Mouse (Mus musculus) lung, postnatal 25 days (tissue): ENCODE measurements at regions not wholly inside any gene's neighbourhood (a gene's known extent, or its start where the extent isn't known, plus 50 kb on each side); places are given as distances from the start of the nearest gene placed in this dataset.

Source experiments
- DNase-seq: peaks from one replicate; pipeline ENCODE4 v3.0.0; 2022; ENCODE audit warnings: low spot score

DNA sequence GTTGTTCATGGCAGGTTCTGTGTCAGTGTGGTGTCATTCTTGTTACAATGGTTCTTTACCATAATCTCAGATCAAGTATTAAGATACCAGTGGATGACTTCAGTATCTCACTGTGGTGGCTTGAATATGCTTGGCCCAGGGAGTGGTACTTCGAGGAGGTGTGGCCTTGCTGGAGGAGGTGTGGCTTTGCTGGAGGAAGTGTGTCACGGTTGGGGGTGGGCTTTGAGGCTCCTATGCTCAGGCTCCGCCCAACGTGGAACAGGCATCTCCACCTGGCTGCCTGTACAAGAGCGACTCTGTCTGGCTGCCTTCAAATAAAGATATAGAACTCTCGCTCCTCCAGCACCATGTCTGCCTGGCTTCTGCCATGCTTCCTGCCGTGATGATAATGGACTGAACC, 63.6 kb downstream of the Cd2 start:
- DNase-seq = no peak

DNA sequence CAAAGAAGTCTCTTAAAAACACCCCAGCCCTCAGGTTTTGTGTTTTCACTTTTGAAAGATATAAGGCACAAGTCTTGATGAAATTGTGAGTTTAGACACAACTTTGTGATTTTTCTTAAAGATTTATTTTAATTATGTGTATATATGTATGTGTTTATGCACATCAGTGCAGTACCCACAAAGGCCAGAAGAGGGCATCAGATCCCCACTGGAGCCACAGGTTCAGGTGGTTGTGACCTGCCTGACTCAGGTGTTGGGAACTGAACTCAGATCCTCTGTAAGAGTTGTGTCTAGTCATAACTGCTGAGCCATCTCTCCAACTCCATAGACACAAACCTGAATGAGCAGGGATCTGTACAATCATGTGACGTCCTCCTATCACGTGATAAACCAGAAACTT, 67.8 kb downstream of the Cd2 start:
- no peak for DNase-seq

DNA sequence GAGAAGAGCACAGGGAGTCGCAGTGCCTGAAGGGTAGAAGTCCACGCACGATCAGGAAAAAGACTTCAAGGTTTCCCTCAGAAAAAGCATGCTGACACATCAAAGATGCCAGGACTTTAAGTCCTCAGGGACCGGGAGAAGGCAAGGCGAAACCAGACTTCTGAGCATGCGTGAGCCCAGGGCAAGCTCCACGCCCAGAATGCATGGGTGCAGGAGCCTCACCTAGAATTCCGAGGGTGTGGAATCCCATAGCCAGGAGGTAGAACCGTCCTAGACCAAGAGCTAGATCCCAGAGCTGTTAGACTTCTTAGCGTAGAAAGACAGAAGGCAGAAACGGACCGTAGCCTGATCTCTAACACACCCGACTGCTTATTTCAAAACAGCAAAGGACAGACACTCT, 71.0 kb downstream of the Cd2 start:
- DNase-seq = no peak

DNA sequence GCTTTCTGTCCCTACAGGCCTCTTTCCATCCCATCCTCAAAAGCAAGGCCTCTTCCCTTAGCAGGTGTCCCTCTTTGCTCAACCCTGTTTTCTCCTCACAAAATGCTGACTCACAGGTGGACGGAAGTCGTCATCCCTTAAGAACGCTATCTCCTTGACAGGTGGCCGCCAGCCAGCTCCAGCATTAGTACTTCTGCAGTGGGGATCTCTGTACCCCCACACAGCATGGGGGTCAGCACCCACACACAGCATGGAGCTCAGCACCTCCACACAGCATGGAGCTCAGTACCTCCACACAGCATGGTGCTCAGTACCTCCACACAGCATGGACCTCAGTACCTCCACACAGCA, 74.6 kb downstream of the Cd2 start:
- no peak for DNase-seq

DNA sequence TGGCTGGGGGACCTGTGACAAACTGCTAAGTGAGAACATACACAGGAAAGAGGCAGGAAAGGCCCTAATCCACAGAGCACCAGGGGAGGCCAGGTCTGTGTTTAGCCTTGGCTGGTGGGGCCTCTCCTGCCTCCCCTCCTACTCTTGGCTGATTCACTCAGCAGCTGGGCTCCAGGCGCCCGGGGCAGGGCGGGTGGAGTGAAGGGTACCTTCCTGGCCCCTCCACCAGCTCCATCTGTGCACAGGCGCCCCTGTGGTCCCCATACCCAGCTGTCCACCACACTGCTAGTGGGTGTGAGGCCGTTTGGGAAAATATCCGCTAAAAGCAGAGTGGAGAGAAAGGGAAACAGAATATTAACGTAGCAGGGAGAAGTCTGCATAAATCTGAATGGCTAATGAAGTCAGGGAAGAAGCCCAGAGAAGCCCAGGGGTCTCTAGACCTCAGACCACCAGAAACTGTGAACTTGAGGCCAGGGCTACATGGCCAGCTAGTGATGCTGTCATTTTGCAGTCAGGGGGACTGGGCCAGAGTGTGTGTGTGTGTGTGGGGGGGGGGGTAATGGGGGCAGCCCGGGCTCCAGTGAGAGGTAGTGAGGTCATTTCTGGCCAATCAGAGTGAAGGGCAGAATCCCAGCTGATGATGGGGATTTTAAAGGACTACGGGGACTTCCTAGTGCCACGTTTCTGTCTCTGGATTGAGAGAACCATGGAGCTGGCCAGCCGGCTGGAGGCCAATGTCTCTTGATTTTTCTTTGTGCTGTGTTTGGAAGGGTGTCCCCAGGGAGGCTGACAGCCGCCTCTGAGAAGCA, 75.1 kb downstream of the Cd2 start:
- DNase-seq = no peak

DNA sequence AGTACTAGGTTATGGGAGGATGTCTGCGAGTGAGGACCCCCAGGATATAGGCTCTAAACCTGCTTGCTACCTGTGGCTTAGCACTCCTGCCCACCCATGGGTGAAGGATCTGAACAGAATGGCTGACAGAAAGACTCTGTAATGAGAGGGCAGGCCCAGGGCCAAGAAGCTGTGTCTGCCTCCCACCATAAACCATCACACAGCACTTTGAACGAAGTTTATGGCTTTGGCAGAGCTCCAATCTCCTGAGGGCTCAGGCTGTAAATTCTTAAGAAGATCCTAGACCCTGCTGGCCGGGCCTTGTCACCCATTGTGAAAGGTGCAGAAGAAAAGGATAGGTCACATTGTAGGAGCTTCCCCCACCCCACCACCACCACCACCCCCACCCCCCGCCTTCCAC, 75.8 kb downstream of the Cd2 start:
- DNase-seq = no peak

DNA sequence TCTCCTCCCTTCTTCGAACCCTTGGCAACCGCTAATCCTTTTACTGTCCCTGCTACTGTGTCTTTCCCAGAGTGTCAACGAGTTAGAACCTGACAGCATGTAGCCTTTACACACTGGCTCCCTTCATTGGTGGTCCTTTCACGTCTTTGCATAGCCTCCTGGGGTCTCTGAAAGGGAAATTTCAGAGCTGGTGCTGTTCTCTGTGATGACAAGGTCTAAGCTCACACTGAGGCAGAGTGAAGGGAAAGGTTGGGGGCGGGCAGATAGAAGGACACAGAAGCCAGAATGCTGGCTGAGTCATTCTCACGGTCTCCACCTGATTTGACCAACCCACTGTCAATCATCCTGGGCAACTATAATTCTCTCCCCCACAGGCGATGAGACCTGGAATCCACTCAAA, 78.2 kb downstream of the Cd2 start:
- DNase-seq = no peak

DNA sequence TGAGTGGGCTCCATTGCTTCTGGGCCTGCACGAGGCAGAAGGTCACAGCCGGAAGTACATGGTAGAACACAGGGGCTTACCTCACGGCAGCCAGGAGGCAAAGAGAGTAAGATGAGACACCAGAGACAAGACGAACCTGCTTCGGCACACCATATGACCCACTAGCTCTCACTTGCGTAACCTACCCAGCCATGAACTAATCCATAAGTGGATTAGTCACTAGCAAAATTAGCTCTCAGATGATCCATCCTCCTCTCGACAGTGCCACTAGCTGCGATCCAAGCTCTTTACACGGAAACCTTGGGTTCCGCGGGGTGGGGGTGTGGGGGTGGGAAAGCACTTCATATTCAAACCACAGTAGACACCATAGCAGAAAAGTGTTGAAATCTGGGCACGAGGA, 79.0 kb downstream of the Cd2 start:
- no peak for DNase-seq

DNA sequence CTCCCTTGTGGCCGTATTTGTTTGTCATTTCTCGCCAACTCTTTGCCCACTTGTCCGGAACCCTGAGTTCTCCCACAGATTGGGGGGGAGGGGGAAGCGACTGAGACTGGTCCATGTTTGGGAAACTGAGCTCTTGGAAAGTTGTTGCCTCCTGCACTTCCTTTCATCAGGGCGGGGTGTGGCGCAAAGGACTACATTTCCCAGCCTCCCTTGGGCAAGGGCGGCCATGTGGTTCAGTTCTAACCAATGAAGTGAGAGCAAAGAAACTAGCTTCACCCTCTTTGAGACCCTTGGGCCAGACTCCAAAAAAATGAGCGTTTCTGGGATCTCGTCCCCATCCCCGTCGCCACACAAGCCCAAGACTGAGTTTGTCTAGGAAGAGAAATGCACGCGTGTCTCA, 81.6 kb downstream of the Cd2 start:
- peak; percentile 21 for DNase-seq

DNA sequence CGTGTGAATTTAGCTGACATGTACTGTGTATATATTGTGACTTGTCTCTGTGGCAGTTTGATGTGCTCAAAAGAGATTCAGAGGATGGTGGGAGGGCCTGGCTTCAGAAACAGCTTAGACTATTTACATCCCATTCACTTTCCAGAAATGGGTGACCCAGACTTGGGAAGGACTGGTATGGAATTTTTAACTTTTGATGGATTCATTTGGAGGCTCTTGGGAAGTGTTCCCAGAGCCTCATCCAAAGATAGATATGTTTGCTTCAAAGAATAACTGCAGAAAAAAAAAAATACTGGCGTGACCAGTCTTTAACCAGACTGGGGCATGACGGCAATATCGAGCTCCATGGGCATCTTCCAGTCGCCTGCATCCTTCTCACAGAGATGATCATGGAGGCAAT, 84.6 kb upstream of the Ptgfrn start:
- DNase-seq = no peak

DNA sequence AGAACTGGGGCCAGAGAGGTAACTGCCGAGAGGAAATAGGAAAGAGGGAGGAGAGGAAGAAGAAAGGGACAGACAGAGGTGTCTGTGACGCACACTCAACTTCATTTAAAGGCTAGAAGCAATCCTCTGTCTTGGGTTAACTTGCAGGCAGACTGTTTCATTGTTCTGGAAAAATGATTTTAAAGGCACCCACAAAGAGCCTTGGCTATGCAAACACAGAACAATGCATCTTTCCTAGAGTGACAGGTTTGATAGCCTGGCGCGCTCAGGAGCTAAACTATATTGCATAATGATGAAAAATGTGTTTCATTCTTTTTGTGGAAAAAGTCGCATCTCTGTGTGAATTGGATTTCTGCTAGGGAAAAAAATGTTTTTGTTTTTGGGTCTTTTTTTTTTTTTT, 84.2 kb upstream of the Ptgfrn start:
- DNase-seq = no peak

DNA sequence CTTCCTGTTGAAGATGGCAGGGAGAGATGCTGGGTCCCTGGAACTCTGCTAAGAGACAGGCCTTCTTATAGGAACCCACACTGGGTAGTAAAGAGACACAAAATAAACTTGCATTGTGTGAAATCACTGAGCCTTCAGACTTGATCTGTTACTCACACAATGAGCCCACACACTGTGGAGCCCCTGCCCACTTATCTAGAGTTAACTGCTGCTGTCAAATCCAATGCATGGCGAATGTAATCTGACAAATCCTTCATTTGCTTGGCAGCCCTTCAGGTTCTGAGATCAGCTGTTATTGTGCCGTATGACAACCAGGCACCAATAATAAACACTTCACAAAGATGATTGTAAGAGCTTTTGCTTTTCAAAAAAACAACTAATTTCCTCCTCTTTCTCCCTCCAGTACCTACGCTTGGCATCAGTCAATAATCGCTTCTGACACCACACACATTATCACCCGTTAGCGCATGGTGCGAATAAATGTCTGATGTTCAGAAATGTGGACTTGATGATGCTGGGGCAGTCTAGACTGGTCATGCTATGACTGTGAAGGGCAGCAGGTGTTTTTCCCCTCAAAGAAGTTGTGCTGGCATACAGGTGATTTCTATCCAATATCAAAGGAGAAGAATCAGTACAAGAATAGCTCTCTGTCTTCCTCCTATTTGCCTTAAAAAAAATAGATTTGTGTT, 81.4 kb upstream of the Ptgfrn start:
- DNase-seq = no peak

DNA sequence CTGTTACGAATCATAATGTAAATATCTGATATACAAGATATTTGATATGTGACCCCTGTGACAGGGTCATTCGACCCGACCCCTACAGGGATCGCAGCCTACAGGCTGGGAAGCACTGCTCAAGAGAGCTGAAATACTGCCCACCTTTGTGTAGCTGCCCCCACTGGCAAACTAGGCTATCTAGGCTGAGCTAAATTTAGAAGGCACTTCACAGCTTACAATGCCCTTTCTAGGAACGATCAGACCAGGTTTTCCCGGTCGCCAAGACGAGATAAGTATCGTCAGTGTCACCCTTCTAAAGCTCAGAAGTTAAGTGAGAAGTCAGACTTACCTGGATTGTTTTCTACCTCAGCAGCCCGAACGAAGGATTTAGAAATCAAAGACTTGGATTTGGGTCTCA, 71.9 kb upstream of the Ptgfrn start:
- no peak for DNase-seq

DNA sequence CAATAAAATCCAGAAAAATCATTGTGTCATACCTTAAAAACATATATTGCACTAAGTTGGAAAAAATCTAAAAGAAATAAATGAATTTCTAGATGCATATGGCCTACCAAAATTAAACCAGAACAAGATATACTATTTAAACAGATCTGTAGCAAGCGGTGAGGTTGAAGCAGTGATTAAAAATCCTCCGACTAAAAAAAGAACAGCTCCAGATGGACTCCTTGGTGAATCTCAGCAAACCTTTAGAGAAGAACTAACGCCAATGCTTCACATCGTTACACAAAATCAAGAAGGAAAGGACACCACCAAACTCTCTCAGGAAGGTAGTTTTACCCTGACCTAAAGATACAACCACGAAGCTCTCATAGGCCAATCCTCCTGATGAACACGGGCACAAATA, 63.9 kb upstream of the Ptgfrn start:
- DNase-seq = no peak

DNA sequence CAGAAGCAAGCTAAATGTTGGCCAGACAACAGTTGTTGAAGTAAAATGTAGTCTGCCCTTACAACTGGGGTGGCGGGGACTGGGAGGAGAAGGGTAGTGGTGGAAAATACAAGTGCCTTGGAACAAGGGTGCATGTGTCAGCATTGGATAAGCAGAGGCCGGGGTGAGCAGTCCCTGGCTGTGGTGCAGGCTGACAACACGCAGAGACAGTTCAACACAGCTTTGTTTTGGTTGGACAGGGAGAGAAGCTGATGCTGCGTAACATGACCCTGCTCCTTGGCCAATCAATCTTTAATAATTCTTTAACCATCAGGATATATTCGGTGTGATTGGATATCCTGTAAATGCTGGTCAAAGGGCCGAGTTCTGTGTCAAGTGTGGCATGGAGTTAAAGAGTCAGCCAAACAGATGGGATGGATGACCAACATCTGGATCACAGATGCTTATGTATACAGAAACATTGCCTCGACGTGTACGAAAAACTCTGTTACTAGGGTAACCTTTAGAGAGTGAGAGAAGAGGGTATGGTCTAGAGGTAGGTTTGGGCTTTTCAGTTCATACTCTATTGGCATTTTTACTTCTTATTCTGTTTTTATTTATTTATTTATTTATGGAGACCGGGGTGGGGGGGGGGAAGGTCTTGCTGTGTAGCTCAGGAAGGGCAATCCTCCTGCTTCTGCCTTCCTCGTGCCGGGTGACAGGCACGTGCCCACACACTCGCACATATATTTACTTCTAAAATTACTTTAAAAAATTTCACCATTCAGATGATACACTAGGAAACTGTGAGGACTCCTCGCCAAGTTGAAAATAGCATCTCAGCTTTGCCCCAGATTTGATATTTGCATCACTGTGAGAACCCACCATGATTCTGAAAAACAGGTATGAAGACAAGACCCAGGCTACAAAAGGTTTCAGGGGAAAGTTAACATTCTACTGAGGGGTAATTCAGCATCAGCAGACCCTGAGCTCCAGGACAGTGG, 60.2 kb upstream of the Ptgfrn start:
- no peak for DNase-seq

DNA sequence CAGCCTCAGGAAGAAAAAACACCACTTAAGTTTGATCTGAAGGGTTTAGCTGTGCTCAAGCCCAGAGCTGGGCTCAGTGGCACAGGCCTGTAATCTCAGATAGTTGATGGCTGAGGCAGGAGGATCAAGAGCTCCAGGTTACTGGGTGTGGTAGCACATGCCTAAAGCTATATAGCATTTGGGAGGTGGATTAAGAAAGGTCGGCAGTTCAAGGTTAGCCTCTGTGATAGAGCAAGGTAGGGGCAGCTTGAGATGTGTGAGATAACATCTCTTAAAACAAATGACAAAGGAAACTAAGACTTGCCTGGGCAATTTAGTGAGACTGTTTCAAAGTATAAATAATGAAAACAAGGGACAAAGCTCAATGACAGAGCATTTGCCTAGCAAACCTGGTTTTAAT, 56.9 kb upstream of the Ptgfrn start:
- no peak for DNase-seq

DNA sequence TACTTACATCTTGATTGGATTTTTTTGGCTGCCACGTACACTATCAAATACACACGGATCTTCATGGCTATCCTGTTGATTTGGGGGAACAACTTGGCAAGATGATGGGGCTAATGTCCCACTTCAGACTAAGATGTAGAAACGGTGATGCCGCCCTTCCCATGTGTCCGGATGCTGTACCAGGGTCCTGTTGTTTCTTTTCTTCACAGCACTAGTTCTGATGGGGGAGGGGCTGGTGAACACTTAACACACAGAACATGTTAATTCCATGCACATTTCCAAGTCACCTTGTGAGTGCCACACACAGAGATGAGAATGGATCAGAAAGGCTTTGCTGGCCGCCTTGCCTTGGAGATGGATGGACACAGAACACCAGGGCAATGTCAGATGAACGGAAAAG, 56.5 kb upstream of the Ptgfrn start:
- DNase-seq = no peak

DNA sequence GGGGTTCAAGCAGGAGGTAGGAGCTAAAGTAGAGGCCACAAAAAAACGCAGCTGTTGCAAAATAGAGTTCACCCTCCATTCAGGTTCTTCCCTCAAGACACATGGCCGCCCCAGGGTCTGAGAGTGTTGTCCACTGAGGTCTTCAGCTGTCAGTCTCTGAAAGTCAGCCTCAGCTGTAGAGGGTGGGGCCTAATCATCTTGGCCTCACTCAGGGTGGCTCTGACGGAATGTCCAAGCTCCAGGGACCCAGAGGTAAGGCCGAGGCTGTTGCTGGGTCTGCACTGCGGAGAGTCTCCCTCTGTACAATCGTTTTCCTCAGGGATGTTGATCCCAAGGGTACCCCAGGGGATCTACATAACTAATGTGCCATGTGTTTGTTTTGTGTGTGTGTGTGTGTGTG, 55.2 kb upstream of the Ptgfrn start:
- no peak for DNase-seq

DNA sequence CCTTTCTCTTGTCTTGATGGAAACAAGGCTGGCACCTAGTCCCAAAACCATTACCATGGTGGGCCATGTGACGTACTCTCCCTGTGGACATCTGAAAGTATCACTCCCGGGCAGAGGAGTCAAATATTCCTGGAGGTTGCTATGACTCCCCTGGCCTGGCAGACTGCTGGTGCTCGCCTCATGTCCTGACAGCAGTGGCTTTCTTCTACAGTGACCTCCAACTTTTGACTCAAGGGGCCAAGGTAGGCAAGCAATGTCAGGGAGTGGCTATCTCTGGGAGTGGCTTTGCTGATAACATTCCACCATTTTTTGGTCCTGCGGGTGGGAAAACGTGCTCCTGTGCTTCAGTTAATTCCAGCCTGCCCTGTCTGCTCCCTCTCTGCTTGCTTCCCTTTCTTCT, 54.7 kb upstream of the Ptgfrn start:
- no peak for DNase-seq

DNA sequence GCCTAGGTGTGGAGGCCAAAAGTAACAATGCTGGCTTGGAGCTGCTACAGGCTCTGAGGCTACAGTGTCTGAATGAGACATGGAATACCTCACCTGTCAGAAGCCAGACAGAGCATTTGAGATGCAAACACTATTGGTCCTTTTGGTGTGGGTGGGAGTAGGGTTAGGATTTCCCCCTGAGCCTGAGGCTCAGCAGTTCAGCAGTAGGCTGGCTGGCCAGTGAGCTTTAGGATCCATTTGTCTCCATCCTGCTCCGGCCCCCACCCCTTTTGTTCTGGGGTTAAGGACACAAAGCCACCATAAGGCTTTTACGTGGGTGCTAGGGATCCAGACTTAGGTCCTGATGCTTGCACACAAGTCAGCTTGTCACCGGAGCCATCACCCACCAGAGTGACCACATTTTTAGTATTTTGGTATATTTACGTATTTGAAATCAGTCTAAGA, 53.9 kb upstream of the Ptgfrn start:
- DNase-seq = no peak

DNA sequence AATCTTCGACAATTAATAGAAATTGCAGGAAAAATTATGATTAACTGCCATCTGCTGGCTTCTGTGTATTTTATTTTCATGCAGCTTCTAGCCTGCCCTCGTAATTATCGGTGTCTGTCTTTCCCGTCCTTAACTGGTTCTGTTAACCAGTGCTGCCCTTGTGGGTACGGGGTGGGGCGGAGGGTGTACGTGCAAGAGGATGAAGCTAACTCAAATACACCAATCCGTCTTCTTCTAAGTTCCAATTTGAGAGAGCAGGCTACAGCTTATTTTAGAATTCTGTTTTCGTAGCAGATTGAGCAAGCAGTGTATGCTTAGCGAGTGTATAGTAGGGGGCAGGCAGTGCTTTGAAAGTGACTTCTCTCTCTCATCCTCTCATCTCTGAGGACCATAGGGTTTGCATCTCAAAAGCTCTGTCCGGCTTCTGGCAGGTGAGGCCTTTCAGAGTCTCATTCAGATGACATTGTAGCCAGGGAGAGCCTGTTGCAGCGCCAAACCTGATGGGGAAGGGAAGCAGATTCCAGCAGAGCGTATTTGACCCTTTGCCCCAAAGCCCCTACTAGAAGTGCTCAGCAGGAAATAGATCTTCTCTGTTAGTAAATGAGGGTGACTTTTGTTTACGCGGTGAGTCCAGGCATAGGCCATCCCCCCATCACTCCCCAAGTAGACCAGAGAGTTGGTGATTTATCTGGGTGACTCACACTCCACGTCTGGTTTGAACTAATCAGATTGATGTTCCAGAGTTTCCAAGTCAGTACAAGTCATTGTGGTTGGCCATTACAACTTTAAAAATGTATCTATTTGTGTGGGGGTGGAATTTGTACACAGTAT, 53.3 kb upstream of the Ptgfrn start:
- DNase-seq = no peak
